Mouse (Mus musculus) cerebellum, adult 9-11 months (tissue): ENCODE measurements around the gene Prdx1.

Experiments used
- DNase-seq: peaks from one replicate; pipeline ENCODE4 v3.0.0; 2022

Gene Prdx1

DNA sequence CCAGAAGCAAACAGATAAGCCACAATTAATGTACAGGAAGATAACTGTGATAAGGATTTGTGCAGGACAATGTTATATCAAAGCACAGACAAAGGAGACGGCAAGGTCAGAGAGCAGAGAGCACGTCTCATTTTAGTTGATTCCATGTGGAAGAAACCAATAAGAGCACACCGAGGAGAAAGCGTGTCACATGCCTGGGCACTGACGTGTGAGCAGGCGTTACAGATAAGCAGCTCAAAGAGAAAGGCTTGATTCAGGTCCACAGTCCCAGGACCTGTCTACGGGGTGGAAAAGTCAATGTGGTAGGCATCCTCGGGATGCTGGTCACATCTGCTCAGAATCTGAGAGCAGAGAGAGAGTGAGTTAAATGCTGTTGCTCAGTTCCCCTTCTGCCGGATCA, 45.7 kb downstream of the Prdx1 start:
- DNase-seq, result no peak

DNA sequence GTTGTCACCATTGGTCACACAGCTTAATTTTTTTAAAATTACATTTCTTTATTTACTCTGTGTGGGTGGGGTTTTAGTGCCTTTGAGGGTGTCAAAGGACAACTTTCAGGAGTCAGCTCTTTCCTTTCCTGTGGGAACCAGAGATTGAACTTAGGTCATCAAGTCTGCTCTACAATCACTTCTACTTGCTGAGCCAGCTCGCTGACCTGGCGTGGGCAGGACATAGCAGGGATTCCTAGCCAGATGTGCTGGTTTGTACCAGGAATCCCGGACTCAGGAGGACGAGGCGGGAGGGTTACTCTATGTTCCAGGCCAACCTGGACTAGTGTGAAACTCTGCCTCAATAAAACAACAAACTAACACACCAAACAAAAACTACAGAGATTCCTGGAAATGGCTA, 47.0 kb downstream of the Prdx1 start:
- no peak for DNase-seq

DNA sequence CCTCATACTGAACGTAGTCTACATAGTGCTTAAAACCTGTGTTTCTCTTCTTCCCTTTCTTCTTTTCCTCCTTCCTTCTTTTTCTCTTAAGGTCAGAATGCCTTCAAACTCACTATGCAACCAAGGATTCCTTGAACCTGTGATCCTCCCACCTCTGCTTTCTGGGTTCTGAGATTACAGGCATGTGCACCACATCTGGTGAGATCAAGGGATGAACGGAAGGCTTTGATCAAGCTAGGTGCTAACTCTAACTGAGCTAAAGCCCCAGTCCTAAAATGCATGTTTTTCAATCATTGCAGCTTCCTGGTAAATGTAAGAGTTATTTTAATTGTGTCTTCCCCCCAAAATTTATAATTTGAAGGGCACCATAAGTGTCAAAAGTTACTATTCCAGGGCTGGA, 49.7 kb downstream of the Prdx1 start:
- DNase-seq, result no peak

DNA sequence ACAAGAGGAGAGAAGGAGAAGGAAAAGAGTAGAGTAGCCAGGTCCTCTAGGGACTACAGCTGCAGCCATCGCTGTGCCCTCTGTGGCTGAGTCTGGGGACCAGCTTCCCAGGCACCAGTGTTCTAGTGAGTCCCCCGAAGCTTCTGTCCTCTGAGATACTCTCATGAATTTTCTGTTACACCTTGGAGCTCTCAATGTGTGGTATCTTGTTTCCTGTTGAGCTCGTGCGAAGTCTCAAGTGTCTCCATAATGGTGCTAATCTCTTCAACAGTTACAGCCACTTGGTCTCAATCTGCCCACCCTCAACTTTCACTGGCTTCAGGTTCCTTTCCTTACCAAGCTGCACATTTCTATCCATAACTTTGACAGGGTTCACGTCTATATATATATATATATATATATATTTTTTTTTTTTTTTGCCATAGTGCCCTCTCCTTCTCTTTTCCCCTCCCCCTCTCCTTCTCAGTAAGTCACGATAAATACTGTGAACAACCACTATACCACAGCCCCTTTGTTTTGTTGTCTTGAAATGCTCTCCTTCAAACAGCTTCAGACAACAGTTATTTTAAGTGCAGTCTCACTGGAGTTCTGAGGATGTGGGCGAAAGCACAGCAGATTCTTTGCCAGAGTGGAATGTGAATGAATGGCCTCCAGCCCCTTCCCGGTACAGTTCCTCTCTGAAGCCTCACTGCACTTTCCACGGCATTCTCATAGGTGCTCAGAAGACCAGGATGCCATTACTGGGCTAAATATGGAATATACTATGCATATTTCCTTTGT, 53.8 kb downstream of the Prdx1 start:
- DNase-seq, result no peak

- no peak for DNase-seq
These were observed 64.4 kb downstream of the Prdx1 start for GRCm38 (mm10) chr4:116749750-116750149.
